Mouse (Mus musculus): ENCODE measurements around the gene Wbp2nl.

- TF ChIP-seq CTCF (IDR thresholded peaks at IDR 0.05; ENCODE audit: low read depth) (no peak), EP300 (IDR thresholded peaks at IDR 0.05; ENCODE audit: low read depth) (no peak)
These were observed 44.9 kb downstream of the Wbp2nl start for GRCm38 (mm10) chr15:82343368-82344287.
